Mouse (Mus musculus) retina, embryonic 14.5 days (tissue): ENCODE data around the gene Gm10130.
"Not testable (repeated sequence)": the region's sequence is repeated elsewhere in the genome, so short reads cannot be mapped to it uniquely, and the experiment has no call there.

Source experiments
- DNase-seq: peaks from one replicate; pipeline ENCODE4 v3.0.0-alpha.2; 2015; ENCODE audit warnings: low spot score

The Gm10130 gene

GRCm38 (mm10) chr2:150323402-150323801, at the start of gene Gm10130:
Gene Gm10130 (plus strand): TSS chr2:150323702.
- no peak for DNase-seq

- DNase-seq = no peak
Measured at GRCm38 (mm10) chr2:150293669-150294068, 29.8 kb upstream of the Gm10130 start.

- DNase-seq = no peak
Measured at GRCm38 (mm10) chr2:150299096-150299495, 24.4 kb upstream of the Gm10130 start.

- no peak for DNase-seq
Measured at GRCm38 (mm10) chr2:150307183-150307773, 16.2 kb upstream of the Gm10130 start.

GRCm38 (mm10) chr2:150310952-150311884, 12.3 kb upstream of the Gm10130 start:
- DNase-seq = peak; percentile 85

GRCm38 (mm10) chr2:150316140-150316539, 7.4 kb upstream of the Gm10130 start:
- DNase-seq = no peak

GRCm38 (mm10) chr2:150318973-150319372, 4.5 kb upstream of the Gm10130 start:
- DNase-seq = no peak

GRCm38 (mm10) chr2:150357136-150357535, 33.6 kb downstream of the Gm10130 start:
- not testable (repeated sequence) for DNase-seq

- DNase-seq = peak; percentile 91
Measured at GRCm38 (mm10) chr2:150362113-150362877, 38.8 kb downstream of the Gm10130 start, which contains the start of gene 3300002I08Rik. Gene 3300002I08Rik (minus strand): TSS chr2:150362765.

- no peak for DNase-seq
Measured at GRCm38 (mm10) chr2:150362878-150363229, 39.4 kb downstream of the Gm10130 start.

GRCm38 (mm10) chr2:150385553-150386106, 62.1 kb downstream of the Gm10130 start:
- DNase-seq = not testable (repeated sequence)

GRCm38 (mm10) chr2:150390198-150390597, 66.7 kb downstream of the Gm10130 start:
- DNase-seq = no peak

- not testable (repeated sequence) for DNase-seq
Measured at GRCm38 (mm10) chr2:150412146-150412545, 88.6 kb downstream of the Gm10130 start.
